Mouse (Mus musculus): ENCODE data around the gene Tinagl1. TPM values are rescaled to one million over a fixed set of nuclear protein-coding genes. Genes with fewer than 3 reads are reported as not detected.

Gene Tinagl1
- total RNA-seq, 2 experiments from 2014 or later = 199 to 265 TPM

Other genes starting within 250 kb of the Tinagl1 start
- 0.36 TPM in 1 of 2 replicates, not detected in the other for gene Spocd1, start 245.9 kb downstream of the Tinagl1 start, total RNA-seq (2015; ENCODE audit: low replicate concordance)
- not detected in 2 replicates for gene Spocd1, start 245.9 kb downstream of the Tinagl1 start, total RNA-seq (2017; ENCODE audit: low replicate concordance)
- not detected in 2 replicates for gene Adgrb2, start 190.3 kb downstream of the Tinagl1 start, total RNA-seq (2015; ENCODE audit: low replicate concordance)
- gene Adgrb2, start 190.3 kb downstream of the Tinagl1 start, total RNA-seq (2017; ENCODE audit: low replicate concordance) = not detected in 2 replicates
- 5.8 TPM in 1 of 2 replicates, not detected in the other for gene Col16a1, start 127.3 kb downstream of the Tinagl1 start, total RNA-seq (2015; ENCODE audit: low replicate concordance)
- gene Col16a1, start 127.3 kb downstream of the Tinagl1 start, total RNA-seq (2017; ENCODE audit: low replicate concordance) = not detected in 2 replicates
- 44.7 and 45.3 TPM in 2 replicates for gene Pef1, start 72.6 kb downstream of the Tinagl1 start, total RNA-seq (2015; ENCODE audit: low replicate concordance)
- gene Pef1, start 72.6 kb downstream of the Tinagl1 start, total RNA-seq (2017; ENCODE audit: low replicate concordance) = 8.9 and 10.3 TPM in 2 replicates
- not detected in 2 replicates for gene Hcrtr1, start 35.8 kb downstream of the Tinagl1 start, total RNA-seq (2015; ENCODE audit: low replicate concordance)
- not detected in 2 replicates for gene Hcrtr1, start 35.8 kb downstream of the Tinagl1 start, total RNA-seq (2017; ENCODE audit: low replicate concordance)
- gene Gm853, start 47.3 kb upstream of the Tinagl1 start, total RNA-seq (2015; ENCODE audit: low replicate concordance) = not detected in 2 replicates
- not detected in 2 replicates for gene Gm853, start 47.3 kb upstream of the Tinagl1 start, total RNA-seq (2017; ENCODE audit: low replicate concordance)
- gene Serinc2, start 104.1 kb upstream of the Tinagl1 start, total RNA-seq (2015; ENCODE audit: low replicate concordance) = not detected in 2 replicates
- not detected in 2 replicates for gene Serinc2, start 104.1 kb upstream of the Tinagl1 start, total RNA-seq (2017; ENCODE audit: low replicate concordance)
- not detected in 2 replicates for gene Fabp3, start 133.5 kb upstream of the Tinagl1 start, total RNA-seq (2015; ENCODE audit: low replicate concordance)
- gene Fabp3, start 133.5 kb upstream of the Tinagl1 start, total RNA-seq (2017; ENCODE audit: low replicate concordance) = not detected in 2 replicates
- not detected in 2 replicates for gene Gm10570, start 133.6 kb upstream of the Tinagl1 start, total RNA-seq (2015; ENCODE audit: low replicate concordance)
- gene Gm10570, start 133.6 kb upstream of the Tinagl1 start, total RNA-seq (2017; ENCODE audit: low replicate concordance) = not detected in 2 replicates
- gene Zcchc17, start 184.8 kb upstream of the Tinagl1 start, total RNA-seq (2015; ENCODE audit: low replicate concordance) = 15.5 and 19.1 TPM in 2 replicates
- gene Zcchc17, start 184.8 kb upstream of the Tinagl1 start, total RNA-seq (2017; ENCODE audit: low replicate concordance) = 30.3 and 54.2 TPM in 2 replicates
- 35.0 and 69.6 TPM in 2 replicates for gene Snrnp40, start 185.0 kb upstream of the Tinagl1 start, total RNA-seq (2015; ENCODE audit: low replicate concordance)
- gene Snrnp40, start 185.0 kb upstream of the Tinagl1 start, total RNA-seq (2017; ENCODE audit: low replicate concordance) = 25.1 and 58.9 TPM in 2 replicates